Mouse (Mus musculus): ENCODE data around the gene Ubl3. TPM values are rescaled to one million over a fixed set of nuclear protein-coding genes. Genes with fewer than 3 reads are reported as not detected.

Gene Ubl3
- polyA plus RNA-seq (2016; fragmentation: Nextera tagmentation; extraction: Ambion mirVana) = 34.0 and 36.3 TPM in 2 replicates

DNA sequence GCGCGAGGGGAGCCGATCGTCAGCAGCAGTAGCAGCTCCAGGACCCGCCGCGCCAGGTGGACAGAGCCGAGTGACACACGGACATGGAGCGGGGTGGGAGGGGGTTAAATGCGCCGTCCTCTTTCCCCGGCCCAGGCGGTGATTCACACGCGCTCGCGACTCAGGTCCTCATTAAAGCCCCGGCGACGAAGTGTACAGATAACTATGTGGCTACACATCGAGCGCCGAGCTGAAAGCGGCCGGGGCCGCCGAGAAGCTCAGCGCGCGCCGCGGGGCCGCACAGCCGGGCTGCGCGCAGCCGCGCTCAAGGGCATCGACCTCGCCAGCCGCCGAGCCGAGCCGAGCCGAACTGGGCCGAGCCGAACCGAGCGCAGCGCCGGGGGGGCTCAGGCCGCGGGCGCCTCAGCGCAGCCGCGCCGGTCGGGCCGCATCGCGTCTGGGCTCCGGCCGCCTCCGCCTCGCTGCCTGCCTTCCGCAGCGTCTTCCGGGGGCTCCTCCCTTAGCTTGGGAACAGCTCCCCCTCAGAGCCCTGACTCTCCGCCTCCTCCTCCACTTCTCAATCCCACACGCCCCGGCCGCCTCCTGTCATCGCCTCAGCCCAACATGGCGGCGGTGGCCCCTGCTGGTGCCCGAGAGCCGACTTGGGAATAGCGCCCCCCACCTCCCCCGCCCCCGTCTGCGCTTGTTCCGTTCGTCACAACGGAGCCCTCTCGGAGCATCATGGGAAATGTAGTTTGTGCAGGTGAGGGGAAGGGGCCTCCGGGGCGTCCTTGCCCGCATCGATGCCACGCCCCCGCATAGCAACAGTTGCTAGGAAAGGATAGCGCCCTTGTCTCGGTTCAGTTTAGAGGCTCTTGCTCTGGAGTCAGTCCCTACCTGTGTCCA lies at the start of gene Ubl3:
Ubl3 (minus strand) TSS at position 603 of the 885 bp plus-strand sequence.
- H3K9ac ChIP-seq = peak within 1 kb of the TSS; percentile 83
- no peaks in the 10 kb centered on the region for H3K36me3 ChIP-seq
- peaks cover 38% of the 10 kb centered on the region for H3K27me3 ChIP-seq (replicated peaks)
- peak within 1 kb of the TSS; percentile 76 for H3K4me3 ChIP-seq
- H3K4me1 ChIP-seq = peaks cover 55% of the 10 kb centered on the region
- H3K27ac ChIP-seq = peak within 1 kb of the TSS; percentile 90
- under 1% methylated on average over 94 of the region's 95 CpGs for WGBS (ENCODE audit: insufficient replicate concordance)
- peak; percentile 85 for ATAC-seq
- no peaks in the 10 kb centered on the region for H3K9me3 ChIP-seq (replicated peaks)
- H3K4me2 ChIP-seq = peak within 1 kb of the TSS; percentile 90

DNA sequence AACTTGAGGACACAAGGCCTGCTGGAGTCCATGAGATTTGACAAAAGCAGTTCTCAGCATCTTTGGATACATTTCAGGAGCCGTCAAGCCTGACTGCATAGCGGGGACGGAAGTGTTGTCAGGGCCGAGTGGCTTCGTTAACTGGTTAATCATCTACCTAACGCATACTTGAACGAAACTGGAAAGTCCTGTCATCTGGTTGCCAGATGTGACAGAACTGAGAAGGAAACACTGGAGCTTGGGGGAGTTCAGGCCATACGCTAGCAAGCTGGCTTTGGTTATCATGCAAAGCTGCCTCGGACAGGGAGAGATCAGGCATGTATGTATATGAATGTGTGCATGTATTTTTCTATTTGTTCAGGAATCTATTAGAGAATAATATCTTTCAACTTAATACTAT lies 45.8 kb upstream of the Ubl3 start:
- H3K4me1 ChIP-seq = no peaks in the 10 kb centered on the region
- no peak overlapping the region for H3K4me2 ChIP-seq
- H3K4me3 ChIP-seq = no peak overlapping the region
- H3K27ac ChIP-seq = no peak overlapping the region
- peaks cover 10% of the 10 kb centered on the region; the same call in 1 of the 2 replicates for H3K9me3 ChIP-seq (replicated peaks)
- no peak for ATAC-seq
- no peaks in the 10 kb centered on the region for H3K27me3 ChIP-seq (replicated peaks)
- no peaks in the 10 kb centered on the region for H3K36me3 ChIP-seq
- no peak overlapping the region for H3K9ac ChIP-seq
- WGBS (ENCODE audit: insufficient replicate concordance) = 69% methylated on average over 9 of the region's 9 CpGs

- no peaks in the 10 kb centered on the region for H3K9me3 ChIP-seq (replicated peaks)
- ATAC-seq = no peak
- H3K4me3 ChIP-seq = no peak overlapping the region
- H3K9ac ChIP-seq = no peak overlapping the region
- H3K27me3 ChIP-seq (replicated peaks) = 0 out of 2 replicates have a peak, but pooled peaks cover 5% of the 10 kb centered on the region
- H3K4me2 ChIP-seq = no peak overlapping the region
- WGBS (ENCODE audit: insufficient replicate concordance) = 61% methylated on average over 15 of the region's 15 CpGs
- H3K36me3 ChIP-seq = no peaks in the 10 kb centered on the region
- no peak overlapping the region for H3K27ac ChIP-seq
- no peaks in the 10 kb centered on the region for H3K4me1 ChIP-seq
Observed at GRCm38 (mm10) chr5:148596086-148596753, 43.6 kb upstream of the Ubl3 start.

DNA sequence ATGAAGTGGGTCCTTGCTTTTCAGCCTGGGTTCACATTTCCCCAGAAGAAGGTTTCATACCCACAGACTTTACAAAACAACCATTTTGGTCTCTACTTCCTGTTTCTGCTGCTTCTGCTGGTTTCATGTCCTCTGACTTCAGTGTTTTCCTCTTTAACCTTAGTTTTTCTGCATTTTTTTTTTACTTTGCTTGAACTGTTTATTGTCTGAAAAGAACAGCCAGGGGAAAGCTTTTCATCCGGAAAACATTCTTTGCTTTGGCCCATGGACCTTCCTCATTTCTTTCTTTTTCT lies 42.8 kb upstream of the Ubl3 start:
- Histone ChIP-seq H3K27ac (no peak overlapping the region), H3K4me2 (no peak overlapping the region), H3K9ac (no peak overlapping the region), H3K9me3 (replicated peaks) (no peaks in the 10 kb centered on the region), H3K27me3 (replicated peaks) (0 out of 2 replicates have a peak, but pooled peaks cover 5% of the 10 kb centered on the region), H3K36me3 (no peaks in the 10 kb centered on the region), H3K4me3 (no peak overlapping the region), H3K4me1 (no peaks in the 10 kb centered on the region)
- WGBS (ENCODE audit: insufficient replicate concordance) = 62% methylated on average over 1 of the region's 1 CpGs
- ATAC-seq = no peak

DNA sequence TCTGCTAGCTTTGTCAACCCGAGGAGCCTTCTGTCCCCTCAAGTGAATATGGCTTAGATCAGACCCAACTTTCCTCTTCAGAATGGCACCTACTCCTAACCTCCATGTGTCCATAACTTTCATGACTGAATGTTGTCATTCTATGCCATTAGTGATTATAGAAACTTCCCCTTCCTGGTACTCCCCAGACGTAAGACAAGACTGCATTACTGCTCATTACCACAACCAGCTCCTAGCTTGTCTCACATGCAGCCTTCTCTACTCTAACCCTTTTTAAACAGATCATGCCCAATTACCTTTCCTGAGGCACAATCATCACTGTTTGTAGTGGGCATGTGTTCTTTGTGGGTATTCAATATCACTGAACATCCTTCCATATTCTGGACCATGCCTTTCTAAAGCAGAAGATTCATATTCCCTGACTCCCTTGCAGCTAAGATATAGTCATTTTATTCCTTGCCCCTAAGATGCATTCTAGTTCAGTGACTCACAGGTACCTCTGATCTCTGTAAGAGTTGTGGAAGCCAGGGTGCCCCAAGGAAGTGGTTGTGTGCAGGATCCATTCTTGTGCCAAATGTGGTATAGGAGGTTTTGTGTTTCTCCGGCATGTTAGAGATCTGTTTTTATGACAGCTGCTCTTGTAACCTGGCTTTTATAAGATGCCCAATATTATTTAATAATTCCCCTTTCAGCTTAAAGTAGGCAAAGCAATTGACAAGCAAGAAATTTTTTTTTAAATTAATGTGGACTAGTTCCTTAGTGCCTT lies 42.3 kb upstream of the Ubl3 start:
- H3K4me1 ChIP-seq = no peaks in the 10 kb centered on the region
- H3K4me3 ChIP-seq = no peak overlapping the region
- H3K9me3 ChIP-seq (replicated peaks) = no peaks in the 10 kb centered on the region
- H3K27ac ChIP-seq = no peak overlapping the region
- no peak for ATAC-seq
- H3K27me3 ChIP-seq (replicated peaks) = 0 out of 2 replicates have a peak, but pooled peaks cover 5% of the 10 kb centered on the region
- WGBS (ENCODE audit: insufficient replicate concordance) = 64% methylated on average over 3 of the region's 3 CpGs
- no peaks in the 10 kb centered on the region for H3K36me3 ChIP-seq
- no peak overlapping the region for H3K4me2 ChIP-seq
- no peak overlapping the region for H3K9ac ChIP-seq

GRCm38 (mm10) chr5:148593607-148594006 lies 41.0 kb upstream of the Ubl3 start:
- H3K4me1 ChIP-seq = no peaks in the 10 kb centered on the region
- H3K9ac ChIP-seq = no peak overlapping the region
- no peak overlapping the region for H3K4me3 ChIP-seq
- no peak overlapping the region for H3K4me2 ChIP-seq
- H3K36me3 ChIP-seq = no peaks in the 10 kb centered on the region
- 44% methylated on average over 4 of the region's 4 CpGs for WGBS (ENCODE audit: insufficient replicate concordance)
- H3K27ac ChIP-seq = no peak overlapping the region
- H3K9me3 ChIP-seq (replicated peaks) = no peaks in the 10 kb centered on the region
- no peak for ATAC-seq
- 0 out of 2 replicates have a peak, but pooled peaks cover 5% of the 10 kb centered on the region for H3K27me3 ChIP-seq (replicated peaks)

- no peak for ATAC-seq
- H3K27me3 ChIP-seq (replicated peaks) = 0 out of 2 replicates have a peak, but pooled peaks cover 5% of the 10 kb centered on the region
Observed at GRCm38 (mm10) chr5:148591448-148591862, 38.9 kb upstream of the Ubl3 start.

DNA sequence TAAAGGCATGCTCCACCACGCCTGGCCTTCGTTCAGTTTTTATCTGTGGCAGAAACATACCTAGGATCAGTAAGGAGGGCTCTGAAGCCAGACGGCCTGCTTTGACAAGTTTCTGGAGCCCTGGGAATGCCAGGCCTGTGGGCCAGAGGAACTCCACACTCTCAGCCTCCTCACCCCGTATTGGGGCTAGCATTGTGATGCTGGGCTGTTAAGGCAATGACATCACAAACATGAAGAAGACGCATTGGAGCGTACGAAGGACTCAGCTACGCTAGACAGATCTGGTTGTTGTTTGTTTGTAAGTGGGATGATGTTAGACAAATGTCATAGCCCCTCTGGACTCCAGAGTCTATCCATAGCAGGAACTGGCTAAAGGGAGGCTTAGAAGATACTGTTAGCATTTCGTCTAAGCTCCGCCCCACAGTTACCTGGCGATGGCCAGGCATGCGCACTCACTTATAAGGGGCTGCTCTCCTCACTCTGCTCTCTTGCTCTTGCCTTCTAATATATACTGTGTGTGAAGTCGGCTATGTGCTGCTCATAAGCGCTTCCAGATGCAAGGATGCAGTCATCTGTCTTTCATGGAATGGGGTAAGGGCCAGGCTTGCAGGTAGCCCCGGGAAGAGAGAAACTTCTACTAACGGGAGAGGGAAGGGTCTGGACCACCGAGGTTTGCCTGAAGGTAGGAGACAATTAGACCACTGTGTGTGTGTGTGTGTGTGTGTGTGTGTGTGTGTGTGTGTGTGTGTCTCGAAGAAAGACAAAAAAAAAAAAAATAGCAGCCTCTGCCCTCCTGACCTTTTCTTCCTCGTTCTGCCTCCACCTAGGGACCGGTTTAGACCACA lies 38.2 kb upstream of the Ubl3 start:
- Histone ChIP-seq H3K4me2 (no peak overlapping the region), H3K4me3 (no peak overlapping the region), H3K4me1 (no peaks in the 10 kb centered on the region), H3K36me3 (no peaks in the 10 kb centered on the region), H3K27me3 (replicated peaks) (0 out of 2 replicates have a peak, but pooled peaks cover 5% of the 10 kb centered on the region), H3K9ac (no peak overlapping the region), H3K27ac (no peak overlapping the region), H3K9me3 (replicated peaks) (no peaks in the 10 kb centered on the region)
- ATAC-seq = no peak
- 62% methylated on average over 20 of the region's 20 CpGs for WGBS (ENCODE audit: insufficient replicate concordance)

More at GRCm38 (mm10) chr5:148591448-148591862, 38.9 kb upstream of the Ubl3 start:
- no peak overlapping the region for H3K4me2 ChIP-seq
- no peak overlapping the region for H3K4me3 ChIP-seq
- H3K4me1 ChIP-seq = no peaks in the 10 kb centered on the region
- H3K9me3 ChIP-seq (replicated peaks) = no peaks in the 10 kb centered on the region
- no peak overlapping the region for H3K9ac ChIP-seq
- H3K27ac ChIP-seq = no peak overlapping the region
- H3K36me3 ChIP-seq = no peaks in the 10 kb centered on the region
- WGBS (ENCODE audit: insufficient replicate concordance) = 53% methylated on average over 7 of the region's 7 CpGs

DNA sequence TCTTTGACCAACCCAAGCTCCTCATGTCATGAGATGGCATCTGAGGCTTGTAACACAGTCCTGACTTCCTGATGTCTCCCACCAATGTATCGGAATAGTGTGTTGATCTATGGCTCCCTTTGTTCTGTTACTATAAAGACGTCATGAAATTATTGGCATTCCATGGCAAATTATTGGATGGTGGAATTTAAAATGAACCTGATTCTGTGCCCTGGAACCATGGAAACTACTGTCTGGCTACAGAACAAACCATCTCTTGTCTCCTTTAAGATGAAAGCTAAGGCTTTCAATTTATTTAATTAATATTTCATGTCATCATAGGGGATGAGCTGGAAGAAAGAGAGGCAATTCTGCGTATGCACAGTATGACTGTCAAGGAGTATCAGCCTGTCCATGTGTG lies 36.4 kb upstream of the Ubl3 start:
- 70% methylated on average over 3 of the region's 3 CpGs for WGBS (ENCODE audit: insufficient replicate concordance)
- H3K27me3 ChIP-seq (replicated peaks) = 0 out of 2 replicates have a peak, but pooled peaks cover 5% of the 10 kb centered on the region

DNA sequence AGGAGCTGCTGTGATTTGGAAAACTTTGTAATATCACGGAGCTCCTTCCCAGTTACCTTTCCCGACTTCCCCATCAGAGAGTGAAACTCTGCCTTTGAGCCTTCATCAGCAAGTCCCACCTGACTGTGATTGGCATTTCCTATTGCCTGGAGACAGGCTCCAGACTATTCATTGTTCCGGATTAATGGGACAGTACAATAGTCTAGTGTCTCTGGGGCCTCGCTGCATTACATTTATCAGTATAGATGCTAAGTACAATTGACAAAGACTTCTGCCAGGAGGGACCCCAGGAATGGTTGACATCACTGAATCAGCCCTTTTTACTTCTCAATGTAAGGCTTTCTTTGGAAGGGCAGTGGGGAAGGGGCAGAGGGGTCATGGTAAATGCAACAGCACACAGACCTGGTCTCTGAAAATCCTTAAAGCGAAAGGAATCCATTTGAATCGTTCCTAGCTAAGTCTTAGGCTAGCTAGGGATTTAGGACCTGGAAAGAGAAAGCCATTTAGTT lies 35.6 kb upstream of the Ubl3 start:
- WGBS (ENCODE audit: insufficient replicate concordance) = 73% methylated on average over 6 of the region's 6 CpGs

More for the DNA sequence above, 36.4 kb upstream of the Ubl3 start:
- no peak for ATAC-seq
- no peaks in the 10 kb centered on the region for H3K4me1 ChIP-seq
- no peak overlapping the region for H3K4me3 ChIP-seq
- H3K27ac ChIP-seq = no peak overlapping the region
- H3K36me3 ChIP-seq = no peaks in the 10 kb centered on the region
- no peaks in the 10 kb centered on the region for H3K9me3 ChIP-seq (replicated peaks)
- H3K9ac ChIP-seq = no peak overlapping the region
- H3K4me2 ChIP-seq = no peak overlapping the region

More for the DNA sequence above, 35.6 kb upstream of the Ubl3 start:
- H3K4me1 ChIP-seq = no peaks in the 10 kb centered on the region
- H3K9ac ChIP-seq = no peak overlapping the region
- no peaks in the 10 kb centered on the region for H3K9me3 ChIP-seq (replicated peaks)
- no peak for ATAC-seq
- no peaks in the 10 kb centered on the region for H3K36me3 ChIP-seq
- no peak overlapping the region for H3K4me3 ChIP-seq
- no peak overlapping the region for H3K4me2 ChIP-seq
- H3K27me3 ChIP-seq (replicated peaks) = 0 out of 2 replicates have a peak, but pooled peaks cover 5% of the 10 kb centered on the region
- no peak overlapping the region for H3K27ac ChIP-seq

Measured in liver, embryonic 12.5 days (tissue).